Mouse (Mus musculus): Measurements from ENCODE around the gene Nphp3.

Gene Nphp3

DNA sequence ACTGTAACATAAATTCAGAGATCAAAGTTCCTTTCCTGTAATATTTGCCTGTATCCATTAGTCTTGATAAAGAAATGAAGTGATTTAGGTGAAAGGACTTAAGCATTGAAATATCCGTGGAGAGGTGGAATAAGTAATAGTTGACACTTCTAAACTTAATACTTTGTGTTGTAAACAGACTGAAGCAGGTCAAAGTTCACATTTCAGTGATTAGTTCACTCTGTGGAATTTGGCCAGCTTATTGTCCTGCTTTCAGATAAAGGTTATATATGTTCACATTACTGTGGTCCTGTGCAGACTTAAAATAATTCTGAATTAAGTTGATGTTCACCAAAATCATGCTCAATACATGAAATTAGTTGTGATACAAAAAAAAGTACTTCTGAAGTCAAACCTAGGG is 62.2 kb downstream of the Nphp3 start:
- DNase-seq: no peak

- DNase-seq: no peak
These were observed 67.9 kb downstream of the Nphp3 start for GRCm38 (mm10) chr9:104070241-104070640.

DNA sequence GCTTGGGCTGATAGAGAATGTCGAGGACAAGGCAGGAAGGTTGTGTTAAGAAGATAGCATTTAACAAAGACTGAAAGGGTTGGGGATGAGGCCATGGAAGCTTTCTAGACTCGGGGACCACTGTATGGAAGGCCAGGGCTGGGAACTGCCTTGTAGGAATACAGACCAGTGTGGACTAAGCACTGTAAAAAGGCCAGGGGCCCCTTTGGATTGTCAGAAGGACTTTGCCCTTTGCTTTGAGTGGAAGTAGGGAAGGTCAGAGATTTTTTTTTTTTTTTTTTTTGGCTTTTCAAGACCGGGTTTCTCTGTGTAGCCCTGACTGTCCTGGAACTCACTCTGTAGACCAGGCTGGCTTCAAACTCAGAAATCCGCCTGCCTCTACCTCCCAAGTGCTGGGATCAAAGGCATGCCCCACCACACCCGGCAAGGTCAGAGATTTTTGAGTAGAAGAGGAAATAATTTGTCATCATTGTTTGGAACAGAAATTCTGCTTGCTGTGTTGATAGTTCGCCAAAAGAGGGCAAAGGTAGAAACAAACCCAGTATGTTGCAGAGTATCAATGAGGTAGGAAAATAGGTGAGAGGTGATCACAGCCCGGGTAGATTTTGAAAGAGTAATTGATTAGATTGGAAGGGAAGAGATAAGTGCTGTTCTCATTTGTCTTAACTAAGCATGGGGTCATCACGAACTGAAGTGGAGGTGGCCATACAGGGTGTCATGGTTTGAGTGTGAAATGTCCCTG is 68.7 kb downstream of the Nphp3 start:
- no peak for DNase-seq

DNA sequence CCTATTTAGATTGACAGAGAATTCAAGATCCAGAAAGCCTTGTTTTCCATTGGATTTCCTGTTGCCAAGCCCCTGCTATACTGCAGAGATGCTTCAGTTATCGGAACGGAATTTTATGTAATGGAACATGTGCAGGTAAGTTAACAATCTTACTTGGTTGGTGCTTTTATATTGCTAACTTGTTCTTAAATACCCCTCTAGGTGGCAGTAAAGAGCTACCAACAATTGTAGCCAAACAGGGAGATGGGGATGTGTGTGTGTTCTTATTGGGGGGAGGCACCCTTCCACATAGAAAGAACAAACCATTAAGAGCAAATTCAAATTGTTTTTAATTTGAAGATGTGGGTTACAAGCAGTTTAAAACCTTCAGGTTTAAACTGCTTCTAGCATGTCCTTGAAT is 73.5 kb downstream of the Nphp3 start:
- DNase-seq: no peak

GRCm38 (mm10) chr9:104078780-104079179 is 76.4 kb downstream of the Nphp3 start:
- DNase-seq: no peak

GRCm38 (mm10) chr9:104079379-104079778 is 77.0 kb downstream of the Nphp3 start:
- no peak for DNase-seq

- no peak for DNase-seq
These were observed 77.7 kb downstream of the Nphp3 start for GRCm38 (mm10) chr9:104080038-104080437.

DNA sequence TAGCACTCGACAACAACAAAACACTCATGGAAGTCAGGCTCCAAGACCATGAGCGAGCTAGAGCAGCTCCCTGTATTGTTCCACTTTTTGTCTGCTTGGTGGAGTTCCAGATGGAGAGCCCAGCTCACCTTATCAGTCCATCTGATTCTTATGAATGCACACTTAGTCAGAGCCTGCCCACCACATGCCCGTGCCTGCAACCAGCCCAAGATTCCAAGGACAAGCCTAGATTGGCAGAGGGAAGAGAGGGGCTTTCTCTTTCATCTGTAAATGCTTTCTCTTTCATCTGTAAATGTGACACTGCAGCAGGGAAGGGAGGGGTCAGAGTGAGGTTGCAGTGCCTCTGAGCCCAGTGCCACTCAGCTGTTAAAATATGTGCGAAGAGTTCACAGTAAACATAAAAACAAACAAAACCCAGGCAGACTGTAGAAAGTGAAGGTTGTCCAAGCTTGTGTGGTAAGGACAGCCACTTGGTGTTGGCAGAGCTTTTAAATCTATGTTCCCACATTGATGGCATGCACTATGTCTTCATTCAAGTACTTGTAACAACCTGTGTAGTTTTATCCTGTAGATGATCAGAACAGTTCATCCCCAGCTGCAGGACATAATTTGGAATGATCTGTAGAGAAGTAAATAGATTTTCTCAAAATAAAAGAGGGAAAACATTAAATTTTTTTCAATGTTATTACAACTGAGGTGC is 83.5 kb downstream of the Nphp3 start:
- no peak for DNase-seq

DNA sequence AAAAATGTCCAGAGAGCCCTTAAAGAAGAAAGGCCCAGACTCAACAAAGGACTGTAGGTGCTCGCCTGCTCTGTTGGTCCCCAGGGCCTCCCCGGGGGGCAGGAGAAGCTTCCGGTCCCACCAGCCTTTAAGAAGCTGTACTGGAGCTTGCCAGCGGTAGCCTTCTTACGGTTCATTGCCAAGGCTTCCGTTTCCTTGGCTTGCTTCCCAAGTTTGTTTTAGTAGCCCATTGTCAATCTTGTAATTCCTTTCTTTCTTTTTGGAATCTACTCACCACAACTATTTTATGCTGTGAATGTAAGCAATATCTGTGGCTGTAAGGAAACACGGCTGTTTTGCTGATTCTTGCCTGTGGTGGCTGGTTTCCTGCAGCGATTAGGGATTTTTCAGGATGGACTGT is 86.2 kb downstream of the Nphp3 start:
- DNase-seq: no peak

DNA sequence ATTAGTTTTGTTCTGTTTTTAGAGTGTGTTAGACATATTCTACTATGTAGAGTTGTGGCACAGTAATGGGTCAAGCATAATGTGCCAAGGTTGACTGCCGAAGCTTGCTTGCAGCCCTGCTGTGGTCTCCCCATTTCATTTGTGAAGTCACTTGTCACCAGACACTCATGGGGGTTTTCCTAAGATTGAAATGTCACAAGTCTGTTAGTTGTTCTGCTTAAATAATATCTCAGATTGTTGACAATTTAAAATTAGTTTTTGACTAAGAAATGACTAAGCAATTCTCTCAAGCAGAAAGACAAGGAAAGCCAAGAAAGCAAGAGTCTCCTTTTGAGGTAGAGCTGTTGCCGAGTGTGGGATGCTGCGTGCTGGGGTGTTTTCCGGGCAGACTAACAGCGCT is 90.6 kb downstream of the Nphp3 start:
- DNase-seq: no peak

Data from right cerebral cortex, postnatal 25 days (tissue).